Mouse (Mus musculus) neural tube, embryonic 15.5 days (tissue): ENCODE data around the gene Shank2. TPM values are rescaled to one million over a fixed set of nuclear protein-coding genes. Genes with fewer than 3 reads are reported as not detected.

Experiments used
- ATAC-seq: fragments of 200-750 bp; cut with Nextera tagmentation; 2 replicates; pipeline ENCODE4 v1.8.0; 2017; ENCODE audit warnings: mild to moderate bottlenecking, moderate TSS enrichment, moderate library complexity; ENCODE audit not compliant: low FRiP score
- H3K27ac ChIP-seq: fragments of 300-500 bp; sonication (generic); replicated peaks from 2 replicates; pipeline ENCODE4 v1.5.1; 2015; ENCODE audit warnings: mild to moderate bottlenecking, inconsistent platforms
- H3K27me3 ChIP-seq: fragments of 300-500 bp; sonication (generic); replicated peaks from 2 replicates; pipeline ENCODE4 v1.6.1; 2015; ENCODE audit warnings: inconsistent platforms
- H3K36me3 ChIP-seq: fragments of 300-500 bp; sonication (generic); 2 replicates; pipeline ENCODE4 v1.6.1; 2015; ENCODE audit warnings: inconsistent platforms
- H3K4me1 ChIP-seq: fragments of 300-500 bp; sonication (generic); 2 replicates; pipeline ENCODE4 v1.6.1; 2015; ENCODE audit warnings: inconsistent platforms
- H3K4me2 ChIP-seq: fragments of 300-500 bp; sonication (generic); 2 replicates; pipeline ENCODE4 v1.6.1; 2015; ENCODE audit warnings: inconsistent platforms, mild to moderate bottlenecking, moderate library complexity
- H3K4me3 ChIP-seq: fragments of 300-500 bp; sonication (generic); replicated peaks from 2 replicates; pipeline ENCODE4 v1.5.1; 2015; ENCODE audit warnings: mild to moderate bottlenecking, inconsistent platforms
- H3K9ac ChIP-seq: fragments of 300-500 bp; sonication (generic); replicated peaks from 2 replicates; pipeline ENCODE4 v1.6.1; 2015; ENCODE audit warnings: mild to moderate bottlenecking, inconsistent platforms
- H3K9me3 ChIP-seq: fragments of 300-500 bp; sonication (generic); replicated peaks from 2 replicates; pipeline ENCODE4 v1.6.1; 2016; ENCODE audit warnings: inconsistent platforms
- WGBS: fragments of 180-500 bp; shearing (Covaris S2); methylation state at CpG from one replicate; pipeline ENCODE4 v1.1.7; 2015; ENCODE audit warnings: mixed read lengths; 5-methylcytosine and 5-hydroxymethylcytosine counted together
- polyA plus RNA-seq: library from polyadenylated mRNA; unstranded; fragments of >200 nt; fragmentation: Nextera tagmentation; extraction: Ambion mirVana; gene quantifications from 2 replicates; pipeline ENCODE4 v1.2.1, GENCODE M21; 2015

Shank2 gene
- polyA plus RNA-seq, 1 experiment from 2014 or later: 9.8 TPM

GRCm38 (mm10) chr7:144379243-144379884 is 377.6 kb downstream of the Shank2 start:
- Histone ChIP-seq H3K36me3 (no peaks in the 10 kb centered on the region), H3K9ac (no peak overlapping the region), H3K9me3 (no peaks in the 10 kb centered on the region), H3K4me3 (no peak overlapping the region), H3K27ac (no peak overlapping the region; the same call in 1 of the 2 replicates), H3K27me3 (no peaks in the 10 kb centered on the region), H3K4me2 (no peak overlapping the region), H3K4me1 (peaks cover 32% of the 10 kb centered on the region)
- ATAC-seq: peak; percentile 13; the same call in 1 of the 2 replicates
- 17% methylated on average over 6 of the region's 6 CpGs for WGBS

DNA sequence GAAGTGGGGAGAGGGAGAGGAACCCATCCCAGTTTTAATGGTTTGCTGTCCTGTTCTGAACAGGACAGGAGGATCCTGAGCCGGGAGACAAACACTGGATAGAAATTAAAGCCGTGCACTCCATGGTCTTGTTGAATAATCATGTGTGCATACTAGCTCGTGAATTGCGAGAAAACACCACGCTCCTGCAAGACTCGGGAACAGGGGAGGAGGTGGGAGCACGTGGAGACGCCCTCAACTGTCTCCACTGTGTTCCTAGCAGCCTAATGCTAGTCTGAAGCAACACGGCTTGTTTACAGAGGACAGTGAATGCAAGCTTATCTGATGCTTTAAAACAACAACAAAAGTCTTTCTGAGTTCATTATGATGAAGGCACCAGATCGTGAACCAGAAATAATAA is 379.9 kb downstream of the Shank2 start:
- no peak overlapping the region for H3K9ac ChIP-seq
- no peaks in the 10 kb centered on the region for H3K36me3 ChIP-seq
- H3K9me3 ChIP-seq: no peaks in the 10 kb centered on the region
- ATAC-seq: no peak
- H3K27ac ChIP-seq: no peak overlapping the region
- WGBS: 70% methylated on average over 10 of the region's 10 CpGs
- no peaks in the 10 kb centered on the region for H3K27me3 ChIP-seq
- H3K4me2 ChIP-seq: no peak overlapping the region
- peaks cover 28% of the 10 kb centered on the region for H3K4me1 ChIP-seq
- H3K4me3 ChIP-seq: no peak overlapping the region

DNA sequence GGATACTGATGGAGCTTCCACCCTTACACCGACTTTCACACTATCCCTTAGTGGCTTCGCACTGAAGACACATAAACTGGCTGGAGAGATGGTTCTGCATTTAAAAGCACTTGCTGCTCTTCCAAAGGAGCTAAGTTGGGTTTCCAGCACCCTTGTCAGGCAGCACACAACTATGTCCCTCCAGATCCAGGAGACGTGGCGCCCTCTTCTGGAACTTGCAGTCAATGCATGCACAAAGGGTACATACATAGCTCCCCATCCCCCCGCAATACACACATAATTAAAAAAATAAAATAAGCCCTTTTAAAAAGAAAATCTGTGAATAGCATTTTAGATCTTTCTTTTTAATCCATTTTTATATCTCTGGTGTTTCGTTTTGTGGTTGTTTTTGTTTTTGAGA is 385.8 kb downstream of the Shank2 start:
- Histone ChIP-seq H3K4me2 (no peak overlapping the region), H3K9ac (no peak overlapping the region), H3K27me3 (no peaks in the 10 kb centered on the region), H3K4me1 (peaks cover 10% of the 10 kb centered on the region; the same call in 1 of the 2 replicates), H3K4me3 (no peak overlapping the region), H3K27ac (no peak overlapping the region), H3K36me3 (no peaks in the 10 kb centered on the region), H3K9me3 (no peaks in the 10 kb centered on the region)
- WGBS: 96% methylated on average over 6 of the region's 6 CpGs
- no peak for ATAC-seq

- Histone ChIP-seq H3K36me3 (no peaks in the 10 kb centered on the region), H3K27ac (no peak overlapping the region), H3K4me1 (peaks cover 10% of the 10 kb centered on the region; the same call in 1 of the 2 replicates), H3K9me3 (no peaks in the 10 kb centered on the region), H3K9ac (no peak overlapping the region), H3K4me2 (no peak overlapping the region), H3K4me3 (no peak overlapping the region), H3K27me3 (no peaks in the 10 kb centered on the region)
- WGBS: 81% methylated on average over 2 of the region's 2 CpGs
- ATAC-seq: no peak
Observed at GRCm38 (mm10) chr7:144389704-144390103, 388.0 kb downstream of the Shank2 start.

GRCm38 (mm10) chr7:144390676-144391075 is 388.9 kb downstream of the Shank2 start:
- Histone ChIP-seq H3K36me3 (no peaks in the 10 kb centered on the region), H3K4me1 (peaks cover 10% of the 10 kb centered on the region; the same call in 1 of the 2 replicates), H3K9me3 (no peaks in the 10 kb centered on the region), H3K4me3 (no peak overlapping the region), H3K9ac (no peak overlapping the region), H3K27me3 (no peaks in the 10 kb centered on the region), H3K4me2 (no peak overlapping the region), H3K27ac (no peak overlapping the region)
- 42% methylated on average over 8 of the region's 8 CpGs for WGBS
- no peak for ATAC-seq

DNA sequence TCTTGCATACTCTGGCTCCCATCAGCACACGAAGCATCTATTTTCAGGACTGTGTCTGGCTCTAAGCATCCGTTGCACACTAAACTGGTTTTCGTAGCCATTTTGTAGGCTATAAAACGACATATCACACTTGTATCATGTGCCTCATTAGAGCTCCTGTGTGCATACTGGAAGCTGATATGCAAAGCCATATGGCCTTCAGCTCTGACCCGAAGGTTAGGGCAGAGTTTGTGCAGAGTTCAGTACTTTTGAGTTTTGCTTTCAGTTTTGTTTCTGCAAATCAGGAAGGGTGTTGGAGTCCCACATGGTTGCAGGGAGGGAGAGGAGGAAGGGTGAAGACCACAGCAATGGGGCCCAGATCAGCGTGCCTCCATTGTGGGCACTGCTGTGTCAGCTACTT is 390.0 kb downstream of the Shank2 start:
- Histone ChIP-seq H3K27me3 (no peaks in the 10 kb centered on the region), H3K9ac (no peak overlapping the region), H3K27ac (no peak overlapping the region), H3K4me3 (no peak overlapping the region), H3K4me2 (no peak overlapping the region), H3K9me3 (no peaks in the 10 kb centered on the region), H3K36me3 (no peaks in the 10 kb centered on the region), H3K4me1 (peaks cover 10% of the 10 kb centered on the region; the same call in 1 of the 2 replicates)
- 76% methylated on average over 6 of the region's 6 CpGs for WGBS
- no peak for ATAC-seq

GRCm38 (mm10) chr7:144402492-144402891 is 400.8 kb downstream of the Shank2 start:
- WGBS: 68% methylated on average over 4 of the region's 4 CpGs
- ATAC-seq: no peak

DNA sequence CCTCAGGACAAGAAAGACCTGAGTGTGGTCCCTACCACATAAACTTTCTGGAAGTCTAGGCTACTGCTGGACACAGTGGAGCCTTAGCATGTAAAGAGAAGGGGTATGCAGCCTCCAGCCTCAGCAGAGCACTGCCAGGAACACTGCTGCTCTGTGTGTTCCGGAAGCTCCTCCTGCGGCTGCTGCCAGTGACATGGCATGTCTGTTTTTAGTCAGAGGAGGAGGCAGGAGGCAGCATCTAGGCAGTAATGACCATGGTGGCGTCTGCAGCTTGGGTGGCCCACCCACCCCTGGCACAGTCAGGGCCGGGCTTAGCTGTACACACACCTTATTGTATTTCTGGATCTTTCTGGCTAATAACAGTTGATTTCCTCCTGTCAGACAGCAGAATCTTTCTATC is 405.9 kb downstream of the Shank2 start:
- no peak overlapping the region for H3K27ac ChIP-seq
- no peaks in the 10 kb centered on the region for H3K9me3 ChIP-seq
- WGBS: 55% methylated on average over 4 of the region's 4 CpGs
- no peak overlapping the region for H3K9ac ChIP-seq
- peaks cover 10% of the 10 kb centered on the region for H3K4me1 ChIP-seq
- H3K27me3 ChIP-seq: no peaks in the 10 kb centered on the region
- no peak for ATAC-seq
- H3K4me3 ChIP-seq: no peak overlapping the region
- H3K36me3 ChIP-seq: peaks cover 29% of the 10 kb centered on the region
- H3K4me2 ChIP-seq: no peak overlapping the region

More at GRCm38 (mm10) chr7:144402492-144402891, 400.8 kb downstream of the Shank2 start:
- H3K27ac ChIP-seq: no peak overlapping the region
- H3K9me3 ChIP-seq: no peaks in the 10 kb centered on the region
- H3K4me2 ChIP-seq: no peak overlapping the region
- H3K27me3 ChIP-seq: no peaks in the 10 kb centered on the region
- no peaks in the 10 kb centered on the region; the same call in 1 of the 2 replicates for H3K36me3 ChIP-seq
- H3K9ac ChIP-seq: no peak overlapping the region
- H3K4me1 ChIP-seq: no peaks in the 10 kb centered on the region
- H3K4me3 ChIP-seq: no peak overlapping the region

DNA sequence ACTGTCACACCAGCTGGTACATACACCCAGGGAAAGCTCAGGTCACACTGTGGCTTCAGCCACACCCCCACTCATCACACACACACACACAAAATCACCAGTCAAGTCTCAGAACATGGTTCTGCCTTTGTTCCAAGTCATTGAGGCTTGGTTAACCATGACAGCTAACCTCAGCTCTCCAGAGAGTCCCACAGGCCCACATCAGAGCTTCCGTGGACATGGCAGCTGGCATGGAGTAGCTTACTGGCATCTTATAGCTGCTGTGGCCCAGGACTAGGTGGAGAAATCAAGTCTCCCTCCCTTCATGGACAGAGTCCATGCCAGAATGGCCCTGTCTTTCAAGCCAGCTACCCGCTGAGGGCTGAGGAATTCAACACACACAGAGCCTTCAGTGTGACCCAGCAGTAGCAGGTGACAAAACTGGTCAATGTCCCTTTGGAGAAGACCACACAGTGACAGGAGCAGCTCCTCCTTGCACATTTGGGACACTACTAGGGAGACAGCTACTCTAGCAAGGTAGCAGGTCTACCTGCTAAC is 406.8 kb downstream of the Shank2 start:
- no peak for ATAC-seq
- 70% methylated on average over 2 of the region's 2 CpGs for WGBS
- Histone ChIP-seq H3K9ac (no peak overlapping the region), H3K4me3 (no peak overlapping the region), H3K4me2 (no peak overlapping the region), H3K27ac (no peak overlapping the region; the same call in 1 of the 2 replicates), H3K9me3 (no peaks in the 10 kb centered on the region), H3K27me3 (no peaks in the 10 kb centered on the region), H3K36me3 (peaks cover 29% of the 10 kb centered on the region), H3K4me1 (peaks cover 10% of the 10 kb centered on the region)

DNA sequence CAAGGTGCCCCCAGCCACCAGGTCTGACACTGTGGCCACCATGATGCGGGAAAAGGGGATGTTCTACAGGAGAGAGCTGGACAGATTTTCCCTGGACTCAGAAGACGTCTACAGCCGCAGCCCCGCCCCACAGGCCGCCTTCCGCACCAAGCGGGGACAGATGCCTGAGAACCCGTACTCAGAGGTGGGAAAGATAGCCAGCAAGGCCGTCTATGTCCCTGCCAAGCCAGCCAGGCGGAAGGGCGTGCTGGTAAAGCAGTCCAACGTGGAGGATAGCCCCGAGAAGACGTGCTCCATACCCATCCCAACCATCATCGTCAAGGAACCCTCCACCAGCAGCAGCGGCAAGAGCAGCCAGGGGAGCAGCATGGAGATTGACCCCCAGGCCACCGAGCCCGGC is 408.0 kb downstream of the Shank2 start:
- peaks cover 29% of the 10 kb centered on the region for H3K36me3 ChIP-seq

DNA sequence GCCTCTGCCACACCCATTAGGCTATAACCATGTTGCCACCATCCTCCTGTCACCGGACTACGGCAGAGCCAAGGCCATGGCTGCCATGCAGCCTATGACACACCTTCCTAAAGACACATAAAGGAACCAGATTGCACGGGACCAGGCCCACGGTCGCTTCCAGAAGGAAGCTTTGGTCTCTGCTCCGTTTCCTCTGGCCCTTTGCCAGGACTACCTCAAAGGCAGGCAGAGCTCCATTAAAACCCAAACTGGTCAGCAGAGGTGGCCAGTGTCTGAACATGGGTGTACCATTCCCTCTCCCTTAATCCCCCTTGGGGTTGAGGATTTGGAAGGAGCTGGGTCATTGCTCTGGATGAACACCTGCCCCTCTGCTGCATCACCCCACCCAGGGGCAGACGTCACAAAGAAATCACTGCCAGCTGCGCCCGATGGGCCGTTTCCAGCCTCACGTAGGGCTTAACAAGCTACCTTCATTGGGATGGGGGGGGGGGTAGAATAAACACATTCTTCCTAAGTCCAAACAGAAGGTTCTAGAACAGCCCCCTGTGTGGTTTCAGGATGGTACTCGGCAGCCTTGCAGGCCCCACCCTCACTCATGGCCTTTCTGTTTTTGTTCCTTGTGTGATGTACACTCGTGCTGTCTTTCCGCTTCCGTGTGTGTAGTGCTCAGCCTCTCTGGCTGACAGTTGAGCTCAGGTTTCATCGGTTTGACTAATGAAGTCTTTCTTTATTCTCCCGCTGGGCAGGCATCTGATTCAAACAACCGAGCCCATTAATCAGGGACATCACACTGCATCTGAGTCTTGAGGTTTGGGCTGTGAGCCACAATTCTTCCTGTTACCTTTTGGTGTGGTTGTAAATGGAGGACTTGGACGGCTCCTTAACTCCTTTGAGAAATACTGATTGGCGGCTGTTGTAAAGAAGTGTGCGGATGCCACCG is 410.5 kb downstream of the Shank2 start:
- H3K27me3 ChIP-seq: no peaks in the 10 kb centered on the region
- no peak overlapping the region for H3K4me3 ChIP-seq
- H3K9me3 ChIP-seq: no peaks in the 10 kb centered on the region
- H3K27ac ChIP-seq: 0 out of 2 replicates have a peak overlapping the region, but pooled peaks have one; percentile 10
- H3K4me2 ChIP-seq: no peak overlapping the region
- H3K9ac ChIP-seq: no peak overlapping the region
- peaks cover 29% of the 10 kb centered on the region for H3K36me3 ChIP-seq
- WGBS: 31% methylated on average over 22 of the region's 22 CpGs
- no peak for ATAC-seq
- H3K4me1 ChIP-seq: peaks cover 20% of the 10 kb centered on the region

More for the DNA sequence above, 408.0 kb downstream of the Shank2 start:
- WGBS: 86% methylated on average over 18 of the region's 18 CpGs
- H3K27ac ChIP-seq: no peak overlapping the region
- H3K9me3 ChIP-seq: no peaks in the 10 kb centered on the region
- no peak for ATAC-seq
- no peak overlapping the region for H3K4me3 ChIP-seq
- peaks cover 10% of the 10 kb centered on the region for H3K4me1 ChIP-seq
- H3K4me2 ChIP-seq: no peak overlapping the region
- no peak overlapping the region for H3K9ac ChIP-seq
- no peaks in the 10 kb centered on the region for H3K27me3 ChIP-seq
